Mouse (Mus musculus): ENCODE results near the gene Sirt5. TPM values are rescaled to one million over a fixed set of nuclear protein-coding genes. Genes with fewer than 3 reads are reported as not detected.
A peak's percentile ranks its signal among the peaks of the same experiment; 100 is the strongest.

Gene Sirt5
- total and polyA plus RNA-seq, 2 experiments from 2014 or later, result 23.7 to 25.2 TPM

DNA sequence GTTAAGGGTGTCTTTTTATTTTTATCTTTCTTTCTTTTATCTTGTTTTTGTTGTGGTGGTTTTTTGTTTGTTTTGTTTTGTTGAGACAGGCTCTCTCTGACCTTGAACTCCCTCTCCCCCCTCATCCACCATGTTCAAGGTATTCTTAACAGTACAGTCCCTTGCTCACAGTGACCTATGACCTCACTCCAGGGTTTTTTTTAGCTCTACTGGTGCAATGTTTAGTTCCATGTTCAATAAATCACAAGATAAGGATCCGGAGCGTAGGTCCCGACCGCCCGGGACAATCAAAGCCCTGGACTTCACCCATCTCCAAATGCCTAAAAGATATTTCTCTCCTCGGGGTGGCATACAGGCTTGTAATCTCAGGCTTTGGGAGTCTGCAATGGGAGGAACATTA lies 4.8 kb downstream of the Sirt5 start:
- no peak overlapping the region for H3K27ac ChIP-seq
- WGBS, result 96% methylated on average over 6 of the region's 6 CpGs
- H3K9me3 ChIP-seq (ENCODE audit: low read length), result no peaks in the 10 kb centered on the region
- H3K27me3 ChIP-seq (ENCODE audit: insufficient read depth, low read length), result no peaks in the 10 kb centered on the region
- no peak overlapping the region for H3K4me3 ChIP-seq (ENCODE audit: low read length)
- no peak for ATAC-seq
- peaks cover 17% of the 10 kb centered on the region; the same call in 1 of the 2 replicates for H3K36me3 ChIP-seq (ENCODE audit: insufficient read depth, low read length)
- H3K4me2 ChIP-seq (ENCODE audit: low read depth, low read length), result no peak overlapping the region
- H3K4me1 ChIP-seq (ENCODE audit: insufficient read depth, low read length), result no peaks in the 10 kb centered on the region
- H3K9ac ChIP-seq (replicated peaks; ENCODE audit: low read length), result no peak overlapping the region
- no peak for DNase-seq (ENCODE audit: low spot score)
- TF ChIP-seq CTCF (IDR thresholded peaks at IDR 0.05; ENCODE audit: low read depth), result no peak

DNA sequence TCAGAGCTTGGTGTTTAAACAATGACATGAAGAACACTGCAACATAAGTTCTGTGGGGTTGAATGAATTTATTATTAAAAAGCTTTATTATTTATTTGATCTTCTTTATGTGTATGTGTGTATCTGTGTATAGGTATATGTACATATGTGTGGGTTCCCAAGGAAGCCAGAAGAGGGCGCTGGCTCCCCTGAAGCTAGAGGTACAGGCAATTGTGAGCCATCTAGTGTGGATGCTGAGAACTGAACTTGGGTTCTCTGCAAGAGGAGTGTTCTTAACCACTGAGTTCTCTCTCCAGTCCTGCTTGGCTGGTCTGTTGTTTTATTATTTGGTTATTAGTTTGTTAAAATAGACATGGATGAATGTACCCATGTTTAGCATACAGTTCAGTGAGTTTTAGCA lies 7.6 kb downstream of the Sirt5 start:
- Histone ChIP-seq H3K27me3 (ENCODE audit: insufficient read depth, low read length) (no peaks in the 10 kb centered on the region), H3K4me2 (ENCODE audit: low read depth, low read length) (no peak overlapping the region), H3K4me1 (ENCODE audit: insufficient read depth, low read length) (no peaks in the 10 kb centered on the region), H3K9ac (replicated peaks; ENCODE audit: low read length) (no peak overlapping the region), H3K4me3 (ENCODE audit: low read length) (no peak overlapping the region), H3K27ac (no peak overlapping the region), H3K36me3 (ENCODE audit: insufficient read depth, low read length) (peaks cover 24% of the 10 kb centered on the region; the same call in 1 of the 2 replicates), H3K9me3 (ENCODE audit: low read length) (no peaks in the 10 kb centered on the region)
- peak; percentile 22; the same call in 1 of the 2 replicates for TF ChIP-seq CTCF (IDR thresholded peaks at IDR 0.05; ENCODE audit: low read depth)
- ATAC-seq (no peak), DNase-seq (ENCODE audit: low spot score) (no peak)
- 86% methylated on average over 1 of the region's 1 CpGs for WGBS

- no peak overlapping the region for H3K27ac ChIP-seq
- ATAC-seq (no peak), DNase-seq (ENCODE audit: low spot score) (no peak)
- no peak overlapping the region for H3K9ac ChIP-seq (replicated peaks; ENCODE audit: low read length)
- H3K4me3 ChIP-seq (ENCODE audit: low read length), result no peak overlapping the region
- no peak for TF ChIP-seq CTCF (IDR thresholded peaks at IDR 0.05; ENCODE audit: low read depth)
- H3K9me3 ChIP-seq (ENCODE audit: low read length), result no peaks in the 10 kb centered on the region
- peaks cover 24% of the 10 kb centered on the region; the same call in 1 of the 2 replicates for H3K36me3 ChIP-seq (ENCODE audit: insufficient read depth, low read length)
- no peak overlapping the region for H3K4me2 ChIP-seq (ENCODE audit: low read depth, low read length)
- H3K27me3 ChIP-seq (ENCODE audit: insufficient read depth, low read length), result no peaks in the 10 kb centered on the region
- no peaks in the 10 kb centered on the region for H3K4me1 ChIP-seq (ENCODE audit: insufficient read depth, low read length)
- 85% methylated on average over 10 of the region's 10 CpGs for WGBS
These were observed 8.9 kb downstream of the Sirt5 start for GRCm38 (mm10) chr13:43374205-43374604.

DNA sequence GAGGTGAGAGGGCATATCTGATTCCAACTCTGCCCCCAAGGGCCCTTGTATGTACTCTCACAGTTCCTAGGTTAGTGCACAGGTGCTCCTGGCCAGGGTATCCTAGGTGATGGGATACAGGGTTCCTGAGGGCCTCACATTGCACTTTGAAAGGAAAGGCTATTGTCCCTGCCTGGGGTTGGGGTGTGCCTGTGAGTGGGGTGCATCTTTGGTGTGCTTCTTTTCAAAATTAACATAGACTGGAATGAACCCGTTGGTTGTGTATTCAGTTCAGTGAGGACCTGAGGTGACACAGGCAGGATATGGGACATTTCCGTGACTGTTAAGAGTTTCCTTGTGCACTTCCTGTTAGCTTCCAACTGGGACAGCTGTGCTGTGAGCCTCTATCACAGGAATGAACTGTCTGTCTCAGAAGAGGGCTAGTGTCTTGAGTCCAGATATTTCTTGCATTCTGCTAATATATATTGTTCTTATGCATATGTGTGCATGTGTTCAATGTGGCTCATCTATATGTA lies 9.7 kb downstream of the Sirt5 start:
- H3K36me3 ChIP-seq (ENCODE audit: insufficient read depth, low read length), result peaks cover 24% of the 10 kb centered on the region; the same call in 1 of the 2 replicates

DNA sequence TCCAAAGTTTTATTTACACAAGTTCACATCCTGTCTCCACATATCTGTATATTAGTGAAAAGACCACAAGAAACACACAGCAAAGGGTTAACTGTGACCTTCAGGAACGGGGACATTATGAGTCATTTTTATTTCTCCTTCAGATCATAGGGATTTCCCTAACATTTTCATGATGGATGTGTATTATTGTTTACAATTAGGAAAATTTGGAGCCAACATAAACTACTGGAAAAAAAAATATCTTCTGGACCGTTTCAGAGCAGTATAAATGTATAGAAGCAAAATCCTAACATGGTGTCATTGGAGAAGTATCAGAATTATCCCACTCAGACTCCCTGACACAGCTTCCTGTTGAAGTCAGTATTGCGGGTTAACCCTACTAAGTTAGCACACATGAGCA lies 14.7 kb downstream of the Sirt5 start:
- ATAC-seq (no peak), DNase-seq (ENCODE audit: low spot score) (no peak)
- WGBS, result 83% methylated on average over 3 of the region's 3 CpGs
- H3K4me2 ChIP-seq (ENCODE audit: low read depth, low read length), result no peak overlapping the region
- no peak overlapping the region for H3K9ac ChIP-seq (replicated peaks; ENCODE audit: low read length)
- no peaks in the 10 kb centered on the region for H3K27me3 ChIP-seq (ENCODE audit: insufficient read depth, low read length)
- no peaks in the 10 kb centered on the region for H3K4me1 ChIP-seq (ENCODE audit: insufficient read depth, low read length)
- no peak overlapping the region for H3K27ac ChIP-seq
- TF ChIP-seq CTCF (IDR thresholded peaks at IDR 0.05; ENCODE audit: low read depth), result no peak
- H3K36me3 ChIP-seq (ENCODE audit: insufficient read depth, low read length), result peaks cover 7% of the 10 kb centered on the region; the same call in 1 of the 2 replicates
- H3K4me3 ChIP-seq (ENCODE audit: low read length), result no peak overlapping the region
- no peaks in the 10 kb centered on the region for H3K9me3 ChIP-seq (ENCODE audit: low read length)

More for the DNA sequence above, 9.7 kb downstream of the Sirt5 start:
- Histone ChIP-seq H3K9me3 (ENCODE audit: low read length) (no peaks in the 10 kb centered on the region), H3K4me2 (ENCODE audit: low read depth, low read length) (no peak overlapping the region), H3K4me1 (ENCODE audit: insufficient read depth, low read length) (no peaks in the 10 kb centered on the region), H3K9ac (replicated peaks; ENCODE audit: low read length) (no peak overlapping the region), H3K27ac (no peak overlapping the region), H3K4me3 (ENCODE audit: low read length) (no peak overlapping the region), H3K27me3 (ENCODE audit: insufficient read depth, low read length) (no peaks in the 10 kb centered on the region)
- WGBS, result 76% methylated on average over 2 of the region's 2 CpGs
- no peak for ATAC-seq
- TF ChIP-seq CTCF (IDR thresholded peaks at IDR 0.05; ENCODE audit: low read depth), result no peak
- no peak for DNase-seq (ENCODE audit: low spot score)

- Histone ChIP-seq H3K9ac (replicated peaks; ENCODE audit: low read length) (no peak overlapping the region), H3K27ac (no peak overlapping the region), H3K4me3 (ENCODE audit: low read length) (no peak overlapping the region), H3K4me2 (ENCODE audit: low read depth, low read length) (no peak overlapping the region), H3K36me3 (ENCODE audit: insufficient read depth, low read length) (no peaks in the 10 kb centered on the region), H3K9me3 (ENCODE audit: low read length) (no peaks in the 10 kb centered on the region), H3K27me3 (ENCODE audit: insufficient read depth, low read length) (no peaks in the 10 kb centered on the region), H3K4me1 (ENCODE audit: insufficient read depth, low read length) (no peaks in the 10 kb centered on the region)
- WGBS, result 96% methylated on average over 10 of the region's 10 CpGs
- ATAC-seq (no peak), DNase-seq (ENCODE audit: low spot score) (no peak)
- TF ChIP-seq CTCF (IDR thresholded peaks at IDR 0.05; ENCODE audit: low read depth), result no peak
These were observed 20.0 kb downstream of the Sirt5 start for GRCm38 (mm10) chr13:43385321-43385720.

GRCm38 (mm10) chr13:43397700-43398296 lies 32.5 kb downstream of the Sirt5 start:
- Histone ChIP-seq H3K27me3 (ENCODE audit: insufficient read depth, low read length) (no peaks in the 10 kb centered on the region), H3K4me3 (ENCODE audit: low read length) (peak overlapping the region; percentile 84), H3K4me2 (ENCODE audit: low read depth, low read length) (peak overlapping the region; percentile 39; the same call in 1 of the 2 replicates), H3K4me1 (ENCODE audit: insufficient read depth, low read length) (no peaks in the 10 kb centered on the region), H3K27ac (no peak overlapping the region; the same call in 1 of the 2 replicates), H3K36me3 (ENCODE audit: insufficient read depth, low read length) (peaks cover 12% of the 10 kb centered on the region; the same call in 1 of the 2 replicates), H3K9ac (replicated peaks; ENCODE audit: low read length) (no peak overlapping the region), H3K9me3 (ENCODE audit: low read length) (no peaks in the 10 kb centered on the region)
- DNase-seq (ENCODE audit: low spot score) (peak; percentile 5), ATAC-seq (no peak; the same call in 1 of the 2 replicates)
- WGBS, result 52% methylated on average over 13 of the region's 17 CpGs
- TF ChIP-seq CTCF (IDR thresholded peaks at IDR 0.05; ENCODE audit: low read depth), result no peak

Measured in hindbrain, postnatal 0 days (tissue).